Comparison of ENCODE assay signal across 8 mouse cellular contexts in the genomic region with DNA sequence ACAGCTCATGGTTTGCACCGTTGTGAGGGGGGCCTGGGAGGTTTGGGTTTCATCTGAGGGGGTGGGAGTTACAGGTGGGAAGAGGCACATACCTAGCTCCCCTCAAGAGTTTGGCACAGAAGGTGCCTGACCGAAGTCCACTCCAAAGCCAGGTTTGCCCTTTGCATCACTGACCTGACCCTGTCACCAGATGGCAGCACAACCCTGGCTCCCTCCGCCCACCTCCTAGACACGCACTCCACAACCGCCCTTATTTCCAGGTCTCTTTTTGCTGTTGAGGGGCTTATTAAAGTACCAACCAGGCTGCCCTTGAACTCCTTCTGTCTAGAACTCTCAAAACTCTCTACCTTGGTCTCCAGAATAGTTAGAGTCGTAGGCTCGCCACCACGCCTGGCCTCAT. TPM values are rescaled to one million over a fixed set of nuclear protein-coding genes. Genes with fewer than 3 reads are reported as not detected.
A peak's percentile ranks its signal among the peaks of the same experiment; 100 is the strongest.
DNase-seq lines count a peak whose midpoint lies in the region; ATAC-seq and TF ChIP-seq lines count a peak whose summit lies in the region.

No protein-coding gene starts in this region.

- H3K27me3 ChIP-seq in heart, embryonic 12.5 days (replicated peaks): no peaks in the 10 kb centered on the region
- no peaks in the 10 kb centered on the region for H3K27me3 ChIP-seq in C2C12 (ENCODE audit: control insufficient read depth, insufficient read depth, insufficient read length)

- H3K4me2 ChIP-seq in heart, embryonic 12.5 days: no peak overlapping the region

- WGBS in heart, embryonic 12.5 days: 51% methylated on average over 8 of the region's 8 CpGs

- H3K79me3 ChIP-seq in C2C12 (ENCODE audit: low read depth): no peaks in the 10 kb centered on the region

- no peak for ATAC-seq in heart, embryonic 12.5 days (ENCODE audit: insufficient number of reproducible peaks, low FRiP score)
- ATAC-seq in megakaryocyte, adult 5-6 weeks (ENCODE audit: poor library complexity, severe bottlenecking): peak; percentile 94

- peak; percentile 95 for DNase-seq in heart, adult 11 months
- DNase-seq in brain, embryonic 14.5 days (ENCODE audit: low read depth): no peak
- DNase-seq in kidney, adult 9 months: peak; percentile 87
- no peak for DNase-seq in right cerebral cortex, postnatal 10 days (ENCODE audit: low spot score in 2 of 2)
- no peak for DNase-seq in layer of hippocampus, adult 9-11 months

- TF ChIP-seq POLR2A in brain, embryonic 14.5 days (IDR thresholded peaks at IDR 0.05; ENCODE audit: borderline replicate concordance, extremely low read depth, insufficient read depth, insufficient read length, poor library complexity, severe bottlenecking): no peak

- no peaks in the 10 kb centered on the region for H3K79me2 ChIP-seq in C2C12 (ENCODE audit: control insufficient read depth, insufficient read depth)

- peak; percentile 68 for TF ChIP-seq CTCF in C2C12 (IDR thresholded peaks at IDR 0.05; ENCODE audit: control insufficient read depth, insufficient read depth, insufficient read length)
- peak; percentile 47; the same call in 1 of the 2 replicates for TF ChIP-seq CTCF in brain, embryonic 14.5 days (IDR thresholded peaks at IDR 0.05; ENCODE audit: borderline replicate concordance, extremely low read depth, insufficient read depth, insufficient read length)

- no peaks in the 10 kb centered on the region for H3K4me1 ChIP-seq in heart, embryonic 12.5 days (replicated peaks)

- no peak overlapping the region for H3K4me3 ChIP-seq in heart, embryonic 12.5 days
- H3K4me3 ChIP-seq in C2C12 (ENCODE audit: insufficient read depth, poor library complexity, severe bottlenecking): no peak overlapping the region

- H3K9ac ChIP-seq in heart, embryonic 12.5 days: no peak overlapping the region

- H3K9me3 ChIP-seq in heart, embryonic 12.5 days (replicated peaks): no peaks in the 10 kb centered on the region

- H3K27ac ChIP-seq in heart, embryonic 12.5 days (ENCODE audit: poor library complexity, severe bottlenecking): no peak overlapping the region

- peaks cover 33% of the 10 kb centered on the region for H3K36me3 ChIP-seq in heart, embryonic 12.5 days
- H3K36me3 ChIP-seq in C2C12 (ENCODE audit: control insufficient read depth, insufficient read depth): peaks cover 22% of the 10 kb centered on the region

- no peak overlapping the region for H3ac ChIP-seq in C2C12 (ENCODE audit: control insufficient read depth, insufficient read length, low read depth)

TF ChIP-seq in C2C12, 6 proteins besides CTCF, POLR2A, EP300 and RAD21:
- TF ChIP-seq MYOG (IDR thresholded peaks at IDR 0.05; ENCODE audit: control insufficient read depth, extremely low read depth, insufficient read length): no peak
- no peak for TF ChIP-seq MYOD1 (IDR thresholded peaks at IDR 0.05; ENCODE audit: control insufficient read depth, insufficient read length, low read depth)
- no peak for TF ChIP-seq CEBPB (IDR thresholded peaks at IDR 0.05; ENCODE audit: low read depth)
- TF ChIP-seq FOSL1 (IDR thresholded peaks at IDR 0.05; ENCODE audit: insufficient read depth, low read length, poor library complexity, severe bottlenecking): no peak

RNA-seq across cellular contexts. Expression of a gene that starts 9.4 kb away (rescaled TPM):
- 216 and 235 TPM in 2 replicates for polyA plus RNA-seq in heart, embryonic 12.5 days (2016; fragmentation: Nextera tagmentation; extraction: Ambion mirVana)
- polyA plus RNA-seq in C2C12 (2012; fragmentation: generic; extraction: Trizol): 237 TPM
- 144 and 183 TPM in 2 replicates for polyA plus RNA-seq in brain, embryonic 14.5 days (2012; rRNA removed)
- total RNA-seq in megakaryocyte, adult 5-6 weeks (2015): 68.8 and 86.3 TPM in 2 replicates
- total RNA-seq in megakaryocyte, adult 5-6 weeks (2017): 45.1 and 51.9 TPM in 2 replicates

RNA-seq across cellular contexts. Expression of a gene that starts 20.0 kb away (rescaled TPM):
- 10.4 and 11.5 TPM in 2 replicates for polyA plus RNA-seq in heart, embryonic 12.5 days (2016; fragmentation: Nextera tagmentation; extraction: Ambion mirVana)
- 0.44 TPM for polyA plus RNA-seq in C2C12 (2012; fragmentation: generic; extraction: Trizol)
- polyA plus RNA-seq in brain, embryonic 14.5 days (2012; rRNA removed): 3.5 and 9.4 TPM in 2 replicates
- total RNA-seq in megakaryocyte, adult 5-6 weeks (2015): 6.1 and 22.8 TPM in 2 replicates
- total RNA-seq in megakaryocyte, adult 5-6 weeks (2017): not detected in 2 replicates

RNA-seq across cellular contexts. Expression of a gene that starts 47.4 kb away (rescaled TPM):
- 14.2 and 16.8 TPM in 2 replicates for polyA plus RNA-seq in heart, embryonic 12.5 days (2016; fragmentation: Nextera tagmentation; extraction: Ambion mirVana)
- 23.8 TPM for polyA plus RNA-seq in C2C12 (2012; fragmentation: generic; extraction: Trizol)
- 5.8 and 6.5 TPM in 2 replicates for polyA plus RNA-seq in brain, embryonic 14.5 days (2012; rRNA removed)
- 79.3 and 125 TPM in 2 replicates for total RNA-seq in megakaryocyte, adult 5-6 weeks (2015)
- total RNA-seq in megakaryocyte, adult 5-6 weeks (2017): 55.5 and 59.5 TPM in 2 replicates

RNA-seq across cellular contexts. Expression of a gene that starts 48.3 kb away (rescaled TPM):
- 46.6 and 48.3 TPM in 2 replicates for polyA plus RNA-seq in heart, embryonic 12.5 days (2016; fragmentation: Nextera tagmentation; extraction: Ambion mirVana)
- polyA plus RNA-seq in C2C12 (2012; fragmentation: generic; extraction: Trizol): 34.5 TPM
- 51.2 and 57.2 TPM in 2 replicates for polyA plus RNA-seq in brain, embryonic 14.5 days (2012; rRNA removed)
- total RNA-seq in megakaryocyte, adult 5-6 weeks (2015): 25.1 and 35.7 TPM in 2 replicates
- total RNA-seq in megakaryocyte, adult 5-6 weeks (2017): 40.6 and 43.1 TPM in 2 replicates

Comparison
In these comparisons a context has a peak if more than half of its experiments do, and no peak if none do; other contexts are left out.
1. DNase-seq: peak in heart, adult 11 months (single experiment) and kidney, adult 9 months (single experiment); none in brain, embryonic 14.5 days (single experiment), right cerebral cortex, postnatal 10 days (0 of 2) and layer of hippocampus, adult 9-11 months (single experiment).